Mouse (Mus musculus) stomach, postnatal 0 days (tissue): Measurements from ENCODE around the gene Slc44a3. TPM values are rescaled to one million over a fixed set of nuclear protein-coding genes. Genes with fewer than 3 reads are reported as not detected.

Experiments used
- ATAC-seq: fragments of 200-750 bp; cut with Nextera tagmentation; 2 replicates; pipeline ENCODE4 v1.8.0; 2017; ENCODE audit not compliant: low FRiP score, low TSS enrichment
- DNase-seq: peaks from one replicate; pipeline ENCODE4 v3.0.0-alpha.2; 2016; ENCODE audit warnings: low spot score
- H3K27ac ChIP-seq: fragments of 300-500 bp; sonication (generic); replicated peaks from 2 replicates; pipeline ENCODE4 v1.5.1; 2014; ENCODE audit warnings: mild to moderate bottlenecking, control low read depth
- H3K27me3 ChIP-seq: fragments of 300-500 bp; sonication (generic); 2 replicates; pipeline ENCODE4 v1.6.1; 2014; ENCODE audit warnings: low read length; ENCODE audit not compliant: control insufficient read depth, insufficient read depth
- H3K36me3 ChIP-seq: fragments of 300-500 bp; sonication (generic); 2 replicates; pipeline ENCODE4 v1.6.1; 2014; ENCODE audit warnings: low read length, mixed read lengths; ENCODE audit not compliant: control insufficient read depth, insufficient read depth
- H3K4me1 ChIP-seq: fragments of 300-500 bp; sonication (generic); replicated peaks from 2 replicates; pipeline ENCODE4 v1.6.1; 2014; ENCODE audit warnings: antibody characterized with exemption; ENCODE audit not compliant: control insufficient read depth, insufficient read depth
- H3K4me2 ChIP-seq: fragments of 300-500 bp; sonication (generic); replicated peaks from 2 replicates; pipeline ENCODE4 v1.6.1; 2014; ENCODE audit warnings: low read depth, mild to moderate bottlenecking, control low read depth, moderate library complexity
- H3K4me3 ChIP-seq: fragments of 300-500 bp; sonication (generic); 2 replicates; pipeline ENCODE4 v1.5.1; 2014; ENCODE audit warnings: low read depth, low read length, control low read depth
- H3K9ac ChIP-seq: fragments of 300-500 bp; sonication (generic); 2 replicates; pipeline ENCODE4 v1.6.1; 2014; ENCODE audit warnings: mild to moderate bottlenecking, low read length, control low read depth, mixed read lengths
- H3K9me3 ChIP-seq: fragments of 300-500 bp; sonication (generic); 2 replicates; pipeline ENCODE4 v1.6.1; 2016; ENCODE audit warnings: low read length; ENCODE audit not compliant: control insufficient read depth
- CTCF ChIP-seq: IDR thresholded peaks from 2 replicates; pipeline ENCODE4 v1.5.1; 2016; ENCODE audit warnings: antibody characterized with exemption, low read depth, mild to moderate bottlenecking, moderate library complexity
- EP300 ChIP-seq: optimal IDR thresholded peaks from 2 replicates; pipeline ENCODE3; 2016; ENCODE audit warnings: antibody characterized with exemption
- WGBS: fragments of 180-500 bp; shearing (Covaris S2); extraction: QIAGEN DNeasy Blood & Tissue Kit; methylation state at CpG from one replicate; pipeline ENCODE4 v1.1.7; 2014; 5-methylcytosine and 5-hydroxymethylcytosine counted together
- polyA plus RNA-seq: library from polyadenylated mRNA; unstranded; fragments of >200 nt; fragmentation: Nextera tagmentation; extraction: Ambion mirVana; gene quantifications from 2 replicates; pipeline ENCODE4 v1.2.1, GENCODE M21; 2015

Gene Slc44a3
- polyA plus RNA-seq, result 42.7 and 44.8 TPM in 2 replicates

- peak within 1 kb of the TSS; percentile 94 for H3K27ac ChIP-seq
Observed at GRCm38 (mm10) chr3:121532176-121532575, at the start of gene Slc44a3. Gene Slc44a3, minus strand, starts transcription at chr3:121532404.

GRCm38 (mm10) chr3:121579880-121580549 lies 47.8 kb upstream of the Slc44a3 start:
- TF ChIP-seq CTCF (no peak), EP300 (no peak)
- H3K4me1 ChIP-seq, result peaks cover 9% of the 10 kb centered on the region; the same call in 1 of the 2 replicates
- no peak overlapping the region for H3K9ac ChIP-seq
- H3K27me3 ChIP-seq, result no peaks in the 10 kb centered on the region
- H3K36me3 ChIP-seq, result no peaks in the 10 kb centered on the region
- no peak overlapping the region for H3K4me3 ChIP-seq
- H3K27ac ChIP-seq, result no peak overlapping the region
- no peak overlapping the region for H3K4me2 ChIP-seq
- ATAC-seq (no peak), DNase-seq (no peak)
- no peaks in the 10 kb centered on the region for H3K9me3 ChIP-seq
- 84% methylated on average over 6 of the region's 6 CpGs for WGBS

More at GRCm38 (mm10) chr3:121532176-121532575, at the start of gene Slc44a3:
- H3K36me3 ChIP-seq, result no peaks in the 10 kb centered on the region
- ATAC-seq, result peak; percentile 92
- peak; percentile 98 for DNase-seq
- 0 out of 2 replicates have a peak, but pooled peaks cover 2% of the 10 kb centered on the region for H3K4me1 ChIP-seq
- peak within 1 kb of the TSS; percentile 64 for H3K4me2 ChIP-seq
- peak within 1 kb of the TSS; percentile 62 for H3K9ac ChIP-seq
- no peaks in the 10 kb centered on the region for H3K9me3 ChIP-seq
- H3K4me3 ChIP-seq, result peak within 1 kb of the TSS; percentile 46
- no peaks in the 10 kb centered on the region for H3K27me3 ChIP-seq
- TF ChIP-seq EP300, result no peak
- peak; percentile 71 for TF ChIP-seq CTCF
- WGBS, result 9% methylated on average over 21 of the region's 24 CpGs

- Histone ChIP-seq H3K9me3 (no peaks in the 10 kb centered on the region), H3K4me1 (peaks cover 8% of the 10 kb centered on the region; the same call in 1 of the 2 replicates), H3K4me3 (no peak overlapping the region), H3K27me3 (no peaks in the 10 kb centered on the region), H3K27ac (no peak overlapping the region), H3K36me3 (no peaks in the 10 kb centered on the region), H3K9ac (no peak overlapping the region), H3K4me2 (no peak overlapping the region)
- no peak for ATAC-seq
- TF ChIP-seq CTCF, result no peak
- TF ChIP-seq EP300, result no peak
- WGBS, result 73% methylated on average over 5 of the region's 5 CpGs
- DNase-seq, result no peak
Observed at GRCm38 (mm10) chr3:121579402-121579801, 47.2 kb upstream of the Slc44a3 start.

- H3K4me2 ChIP-seq, result no peak overlapping the region
- no peaks in the 10 kb centered on the region for H3K36me3 ChIP-seq
- H3K27me3 ChIP-seq, result no peaks in the 10 kb centered on the region
- TF ChIP-seq CTCF, result no peak
- TF ChIP-seq EP300, result no peak
- H3K4me1 ChIP-seq, result peaks cover 8% of the 10 kb centered on the region; the same call in 1 of the 2 replicates
- H3K9me3 ChIP-seq, result no peaks in the 10 kb centered on the region
- H3K9ac ChIP-seq, result no peak overlapping the region
- no peak overlapping the region for H3K27ac ChIP-seq
- no peak for ATAC-seq
- 69% methylated on average over 3 of the region's 5 CpGs for WGBS
- H3K4me3 ChIP-seq, result no peak overlapping the region
- no peak for DNase-seq
Observed at GRCm38 (mm10) chr3:121578706-121579105, 46.5 kb upstream of the Slc44a3 start.

- WGBS, result 81% methylated on average over 5 of the region's 5 CpGs
- TF ChIP-seq CTCF, result no peak
- TF ChIP-seq EP300, result no peak
Observed at GRCm38 (mm10) chr3:121577641-121578040, 45.4 kb upstream of the Slc44a3 start.

GRCm38 (mm10) chr3:121577032-121577591 lies 44.9 kb upstream of the Slc44a3 start:
- peak; percentile 66 for ATAC-seq
- Histone ChIP-seq H3K4me2 (no peak overlapping the region), H3K9ac (no peak overlapping the region), H3K4me1 (peaks cover 8% of the 10 kb centered on the region; the same call in 1 of the 2 replicates), H3K9me3 (no peaks in the 10 kb centered on the region), H3K27ac (peak overlapping the region; percentile 36; the same call in 1 of the 2 replicates), H3K4me3 (no peak overlapping the region), H3K36me3 (no peaks in the 10 kb centered on the region), H3K27me3 (no peaks in the 10 kb centered on the region)
- no peak for TF ChIP-seq EP300
- TF ChIP-seq CTCF, result no peak
- DNase-seq, result peak; percentile 34
- 22% methylated on average over 10 of the region's 10 CpGs for WGBS

More at GRCm38 (mm10) chr3:121577641-121578040, 45.4 kb upstream of the Slc44a3 start:
- DNase-seq, result no peak
- Histone ChIP-seq H3K9ac (no peak overlapping the region), H3K9me3 (no peaks in the 10 kb centered on the region), H3K4me1 (peaks cover 8% of the 10 kb centered on the region; the same call in 1 of the 2 replicates), H3K36me3 (no peaks in the 10 kb centered on the region), H3K4me3 (no peak overlapping the region), H3K27me3 (no peaks in the 10 kb centered on the region), H3K4me2 (no peak overlapping the region), H3K27ac (peak overlapping the region; percentile 36; the same call in 1 of the 2 replicates)
- ATAC-seq, result no peak
